Mouse (Mus musculus) midbrain, postnatal 0 days (tissue): ENCODE measurements around the gene Lrrc61. TPM values are rescaled to one million over a fixed set of nuclear protein-coding genes. Genes with fewer than 3 reads are reported as not detected.

ENCODE experiments used
- ATAC-seq: fragments of 200-750 bp; cut with Nextera tagmentation; 2 replicates; pipeline ENCODE4 v1.8.0; 2017; ENCODE audit warnings: moderate number of reproducible peaks, mild to moderate bottlenecking, moderate TSS enrichment, moderate library complexity; ENCODE audit not compliant: low FRiP score
- DNase-seq: peaks from one replicate; pipeline ENCODE4 v3.0.0-alpha.2; 2015; ENCODE audit warnings: low spot score
- H3K27ac ChIP-seq: fragments of 300-500 bp; sonication (generic); 2 replicates; pipeline ENCODE4 v1.5.1; 2014; ENCODE audit warnings: low read depth, mild to moderate bottlenecking, low read length, mixed read lengths
- H3K27me3 ChIP-seq: fragments of 300-500 bp; sonication (generic); 2 replicates; pipeline ENCODE4 v1.6.1; 2014; ENCODE audit warnings: low read length, control low read depth, mixed read lengths; ENCODE audit not compliant: insufficient read depth
- H3K36me3 ChIP-seq: fragments of 300-500 bp; sonication (generic); 2 replicates; pipeline ENCODE4 v1.6.1; 2014; ENCODE audit warnings: low read length, control low read depth, mixed read lengths; ENCODE audit not compliant: insufficient read depth
- H3K4me1 ChIP-seq: fragments of 300-500 bp; sonication (generic); 2 replicates; pipeline ENCODE4 v1.6.1; 2014; ENCODE audit warnings: mild to moderate bottlenecking, control low read depth, antibody characterized with exemption, low read length, mixed read lengths; ENCODE audit not compliant: insufficient read depth
- H3K4me2 ChIP-seq: fragments of 300-500 bp; sonication (generic); 2 replicates; pipeline ENCODE4 v1.6.1; 2014; ENCODE audit warnings: low read depth, mild to moderate bottlenecking, low read length, mixed read lengths; ENCODE audit not compliant: poor library complexity, severe bottlenecking
- H3K4me3 ChIP-seq: fragments of 300-500 bp; sonication (generic); 2 replicates; pipeline ENCODE4 v1.5.1; 2014; ENCODE audit warnings: low read depth, mild to moderate bottlenecking, low read length, moderate library complexity
- H3K9ac ChIP-seq: fragments of 300-500 bp; sonication (generic); replicated peaks from 2 replicates; pipeline ENCODE4 v1.6.1; 2014; ENCODE audit warnings: mild to moderate bottlenecking, low read length, moderate library complexity, mixed read lengths; ENCODE audit not compliant: poor library complexity, severe bottlenecking
- H3K9me3 ChIP-seq: fragments of 300-500 bp; sonication (generic); 2 replicates; pipeline ENCODE4 v1.6.1; 2016; ENCODE audit warnings: low read length, control low read depth
- CTCF ChIP-seq: IDR thresholded peaks from 2 replicates; pipeline ENCODE4 v1.5.1; 2016; ENCODE audit warnings: antibody characterized with exemption, mild to moderate bottlenecking
- WGBS: fragments of 180-500 bp; shearing (Covaris S2); extraction: QIAGEN DNeasy Blood & Tissue Kit; methylation state at CpG from one replicate; pipeline ENCODE4 v1.1.7; 2014; 5-methylcytosine and 5-hydroxymethylcytosine counted together
- polyA plus RNA-seq: library from polyadenylated mRNA; unstranded; fragments of >200 nt; fragmentation: Nextera tagmentation; extraction: Ambion mirVana; gene quantifications from 2 replicates; pipeline ENCODE4 v1.2.1, GENCODE M21; 2015
- total RNA-seq: library from RNA; depleted of rRNA; stranded (reverse); fragments of >200 nt; gene quantifications from 2 replicates; pipeline ENCODE4 v1.2.3, GENCODE M21; 2014

The Lrrc61 gene
- total and polyA plus RNA-seq, 2 experiments from 2014 or later = 23.3 to 82.4 TPM

- no peaks in the 10 kb centered on the region for H3K36me3 ChIP-seq
- WGBS = 85% methylated on average over 3 of the region's 3 CpGs
Measured at GRCm38 (mm10) chr6:48573981-48574380, 19.4 kb downstream of the Lrrc61 start.

GRCm38 (mm10) chr6:48578736-48579135 is 24.1 kb downstream of the Lrrc61 start:
- Histone ChIP-seq H3K36me3 (no peaks in the 10 kb centered on the region), H3K27me3 (no peaks in the 10 kb centered on the region), H3K27ac (no peak overlapping the region), H3K9ac (no peak overlapping the region), H3K9me3 (no peaks in the 10 kb centered on the region), H3K4me2 (no peak overlapping the region), H3K4me1 (no peaks in the 10 kb centered on the region), H3K4me3 (no peak overlapping the region)
- WGBS = 75% methylated on average over 5 of the region's 5 CpGs
- no peak for ATAC-seq
- no peak for TF ChIP-seq CTCF
- no peak for DNase-seq

More at GRCm38 (mm10) chr6:48573981-48574380, 19.4 kb downstream of the Lrrc61 start:
- Histone ChIP-seq H3K4me2 (no peak overlapping the region), H3K9ac (no peak overlapping the region), H3K4me1 (no peaks in the 10 kb centered on the region), H3K27ac (no peak overlapping the region), H3K9me3 (no peaks in the 10 kb centered on the region), H3K27me3 (no peaks in the 10 kb centered on the region), H3K4me3 (no peak overlapping the region)
- no peak for DNase-seq
- no peak for TF ChIP-seq CTCF
- no peak for ATAC-seq

- no peak for ATAC-seq
- no peaks in the 10 kb centered on the region for H3K9me3 ChIP-seq
- WGBS = 38% methylated on average over 5 of the region's 5 CpGs
Measured at GRCm38 (mm10) chr6:48579215-48579648, 24.6 kb downstream of the Lrrc61 start.

GRCm38 (mm10) chr6:48581257-48581656 is 26.7 kb downstream of the Lrrc61 start:
- Histone ChIP-seq H3K27ac (no peak overlapping the region), H3K4me1 (no peaks in the 10 kb centered on the region), H3K36me3 (no peaks in the 10 kb centered on the region), H3K27me3 (no peaks in the 10 kb centered on the region), H3K9me3 (no peaks in the 10 kb centered on the region), H3K9ac (no peak overlapping the region), H3K4me2 (no peak overlapping the region), H3K4me3 (no peak overlapping the region)
- 20% methylated on average over 3 of the region's 3 CpGs for WGBS
- TF ChIP-seq CTCF = no peak
- DNase-seq (no peak), ATAC-seq (no peak)

More at GRCm38 (mm10) chr6:48579215-48579648, 24.6 kb downstream of the Lrrc61 start:
- H3K9ac ChIP-seq = no peak overlapping the region
- TF ChIP-seq CTCF = no peak
- no peak overlapping the region for H3K4me2 ChIP-seq
- no peaks in the 10 kb centered on the region for H3K36me3 ChIP-seq
- H3K27ac ChIP-seq = no peak overlapping the region
- H3K4me3 ChIP-seq = no peak overlapping the region
- no peak for DNase-seq
- no peaks in the 10 kb centered on the region for H3K4me1 ChIP-seq
- H3K27me3 ChIP-seq = no peaks in the 10 kb centered on the region

- peak; percentile 88 for TF ChIP-seq CTCF
- peak; percentile 13; the same call in 1 of the 2 replicates for ATAC-seq
- DNase-seq = peak; percentile 82
Measured at GRCm38 (mm10) chr6:48582037-48582436, 27.4 kb downstream of the Lrrc61 start.

GRCm38 (mm10) chr6:48589194-48589750 is 34.7 kb downstream of the Lrrc61 start, which contains the start of gene Gm45021:
TSS of gene Gm45021 (plus strand) at chr6:48589610.
- no peaks in the 10 kb centered on the region for H3K36me3 ChIP-seq
- no peaks in the 10 kb centered on the region for H3K9me3 ChIP-seq
- 59% methylated on average over 6 of the region's 6 CpGs for WGBS
- no peak for TF ChIP-seq CTCF
- H3K4me3 ChIP-seq = no peak within 1 kb of the TSS
- no peaks in the 10 kb centered on the region for H3K27me3 ChIP-seq
- DNase-seq (no peak), ATAC-seq (no peak)
- no peak within 1 kb of the TSS for H3K9ac ChIP-seq
- peaks cover 4% of the 10 kb centered on the region; the same call in 1 of the 2 replicates for H3K4me1 ChIP-seq
- no peak within 1 kb of the TSS for H3K4me2 ChIP-seq
- peak within 1 kb of the TSS; percentile 12; the same call in 1 of the 2 replicates for H3K27ac ChIP-seq

More at GRCm38 (mm10) chr6:48582037-48582436, 27.4 kb downstream of the Lrrc61 start:
- H3K27me3 ChIP-seq = no peaks in the 10 kb centered on the region
- no peak overlapping the region for H3K4me2 ChIP-seq
- H3K4me3 ChIP-seq = no peak overlapping the region
- H3K27ac ChIP-seq = no peak overlapping the region
- no peaks in the 10 kb centered on the region for H3K9me3 ChIP-seq
- no peaks in the 10 kb centered on the region for H3K36me3 ChIP-seq
- no peaks in the 10 kb centered on the region for H3K4me1 ChIP-seq
- WGBS = 61% methylated on average over 3 of the region's 3 CpGs
- no peak overlapping the region for H3K9ac ChIP-seq
